Mouse (Mus musculus) lung, adult 2 months (tissue): ENCODE results near the gene Pcsk5. TPM values are rescaled to one million over a fixed set of nuclear protein-coding genes. Genes with fewer than 3 reads are reported as not detected.

Experiments
- DNase-seq: peaks from one replicate; pipeline ENCODE4 v3.0.0; 2022
- H3K4me1 ChIP-seq: fragments of 200-500 bp; 2 replicates; pipeline ENCODE4 v1.6.1; 2011; ENCODE audit warnings: low read length; ENCODE audit not compliant: control insufficient read depth, insufficient read depth
- H3K4me3 ChIP-seq: fragments of 200-500 bp; replicated peaks from 2 replicates; pipeline ENCODE3; 2011; ENCODE audit warnings: low read depth, mild to moderate bottlenecking, control low read depth, low read length; ENCODE audit errors: extremely low read depth
- CTCF ChIP-seq: fragments of 200-500 bp; IDR thresholded peaks from 2 replicates; pipeline ENCODE4 v1.5.1; 2011; ENCODE audit warnings: mild to moderate bottlenecking, low read length, control low read depth; ENCODE audit not compliant: insufficient read depth
- POLR2A ChIP-seq: fragments of 200-500 bp; IDR thresholded peaks from 2 replicates; pipeline ENCODE4 v1.6.1; 2011; ENCODE audit warnings: low read depth, mild to moderate bottlenecking, control low read depth, low read length, borderline replicate concordance; ENCODE audit errors: extremely low read depth
- whole genome bisulfite sequencing: fragments of 180-500 bp; shearing (Covaris S2); methylation state at CpG from one replicate; pipeline ENCODE4 v1.1.7; 2018; 5-methylcytosine and 5-hydroxymethylcytosine counted together
- polyA plus RNA-seq: library from polyadenylated mRNA; depleted of rRNA; stranded (reverse); fragments of >200 nt; gene quantifications from 2 replicates; pipeline ENCODE4 v1.2.3, GENCODE M21; 2012

The Pcsk5 gene
- polyA plus RNA-seq, 1 experiment = 11.2 TPM

GRCm38 (mm10) chr19:17417855-17418254 lies 419.6 kb downstream of the Pcsk5 start:
- TF ChIP-seq POLR2A (no peak), CTCF (no peak)
- no peak overlapping the region for H3K4me3 ChIP-seq
- 37% methylated on average over 1 of the region's 1 CpGs for WGBS
- no peak for DNase-seq
- no peaks in the 10 kb centered on the region for H3K4me1 ChIP-seq

- Histone ChIP-seq H3K4me1 (no peaks in the 10 kb centered on the region), H3K4me3 (no peak overlapping the region)
- 57% methylated on average over 4 of the region's 4 CpGs for WGBS
- no peak for DNase-seq
- TF ChIP-seq POLR2A (no peak), CTCF (no peak)
These were observed 424.4 kb downstream of the Pcsk5 start for GRCm38 (mm10) chr19:17412915-17413459.

GRCm38 (mm10) chr19:17410465-17411065 lies 426.9 kb downstream of the Pcsk5 start:
- whole genome bisulfite sequencing = 73% methylated on average over 5 of the region's 5 CpGs
- DNase-seq = no peak
- no peak overlapping the region for H3K4me3 ChIP-seq
- TF ChIP-seq CTCF = no peak
- no peaks in the 10 kb centered on the region for H3K4me1 ChIP-seq

DNA sequence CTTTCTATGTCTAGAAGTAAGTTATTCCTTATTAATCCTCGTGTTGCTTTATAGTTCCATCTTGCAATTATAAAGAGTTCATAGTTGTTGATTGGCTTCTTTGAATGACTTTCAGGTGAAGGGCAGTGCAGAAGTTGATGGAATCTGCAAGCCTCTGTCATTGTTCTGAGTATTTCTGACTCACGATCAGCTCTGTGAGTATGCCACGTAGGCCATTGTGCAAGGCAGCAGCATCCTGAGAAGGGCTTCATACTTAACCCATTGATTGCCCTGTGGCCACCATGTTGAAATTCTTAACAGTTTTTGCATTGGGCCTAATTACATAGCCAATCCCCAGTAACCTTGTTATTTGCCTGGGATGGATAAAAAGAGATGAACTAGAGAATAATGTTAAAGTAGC lies 428.1 kb downstream of the Pcsk5 start:
- H3K4me1 ChIP-seq = no peaks in the 10 kb centered on the region
- H3K4me3 ChIP-seq = no peak overlapping the region
- 44% methylated on average over 3 of the region's 3 CpGs for WGBS
- DNase-seq = no peak
- TF ChIP-seq POLR2A (no peak), CTCF (no peak)

- no peaks in the 10 kb centered on the region for H3K4me1 ChIP-seq
- TF ChIP-seq POLR2A (no peak), CTCF (no peak)
- DNase-seq = no peak
- H3K4me3 ChIP-seq = no peak overlapping the region
These were observed 428.8 kb downstream of the Pcsk5 start for GRCm38 (mm10) chr19:17408591-17408990.

GRCm38 (mm10) chr19:17406823-17407222 lies 430.6 kb downstream of the Pcsk5 start:
- no peak for DNase-seq
- TF ChIP-seq POLR2A (no peak), CTCF (no peak)
- WGBS = 88% methylated on average over 5 of the region's 5 CpGs
- Histone ChIP-seq H3K4me1 (no peaks in the 10 kb centered on the region), H3K4me3 (no peak overlapping the region)

DNA sequence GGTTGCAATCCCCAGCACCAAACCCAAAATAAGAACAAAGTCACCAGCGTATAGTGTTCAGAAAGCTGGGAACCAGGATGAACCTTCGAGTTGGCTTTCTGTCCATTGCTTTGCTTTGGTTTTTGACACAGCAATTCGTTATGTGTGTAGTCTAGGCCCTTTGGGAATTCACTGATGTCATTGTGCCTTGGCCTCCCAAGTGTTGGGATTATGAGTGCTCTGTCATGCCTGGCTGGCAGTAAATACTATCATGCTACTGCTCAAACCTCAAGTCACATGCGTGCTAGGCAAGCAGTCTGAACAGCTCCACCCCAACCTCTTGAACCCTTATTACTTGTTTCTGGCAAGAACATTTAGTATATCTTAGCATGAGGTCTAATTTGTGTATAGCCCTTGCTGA lies 434.3 kb downstream of the Pcsk5 start:
- H3K4me3 ChIP-seq = no peak overlapping the region
- WGBS = 72% methylated on average over 4 of the region's 4 CpGs
- DNase-seq = no peak
- TF ChIP-seq CTCF (no peak), POLR2A (no peak)
- H3K4me1 ChIP-seq = no peaks in the 10 kb centered on the region

DNA sequence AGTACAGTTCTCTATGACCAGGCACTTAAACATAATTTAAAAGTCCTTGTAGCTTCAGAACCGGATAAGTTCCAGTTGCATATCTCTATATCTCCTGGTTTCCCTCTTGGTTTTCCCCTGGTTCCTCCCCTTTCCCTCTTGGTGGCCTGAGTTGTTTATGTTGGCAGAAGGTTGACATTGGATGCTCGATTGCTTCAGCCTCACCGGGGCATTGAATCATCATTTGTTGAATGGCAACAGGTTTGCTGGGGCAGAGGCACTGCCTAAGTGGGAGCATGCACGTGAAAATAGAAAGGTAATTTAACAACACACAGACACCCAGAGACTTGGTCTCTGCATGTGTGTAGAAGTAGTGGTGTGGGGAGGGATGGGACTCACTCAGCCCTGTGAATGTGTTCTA lies 436.9 kb downstream of the Pcsk5 start:
- TF ChIP-seq POLR2A (no peak), CTCF (no peak)
- no peak for DNase-seq
- peaks cover 11% of the 10 kb centered on the region for H3K4me1 ChIP-seq
- 28% methylated on average over 4 of the region's 4 CpGs for WGBS
- H3K4me3 ChIP-seq = no peak overlapping the region

GRCm38 (mm10) chr19:17399965-17400364 lies 437.5 kb downstream of the Pcsk5 start:
- Histone ChIP-seq H3K4me3 (no peak overlapping the region), H3K4me1 (peaks cover 11% of the 10 kb centered on the region)
- TF ChIP-seq POLR2A (no peak), CTCF (no peak)
- 81% methylated on average over 4 of the region's 4 CpGs for WGBS
- no peak for DNase-seq

DNA sequence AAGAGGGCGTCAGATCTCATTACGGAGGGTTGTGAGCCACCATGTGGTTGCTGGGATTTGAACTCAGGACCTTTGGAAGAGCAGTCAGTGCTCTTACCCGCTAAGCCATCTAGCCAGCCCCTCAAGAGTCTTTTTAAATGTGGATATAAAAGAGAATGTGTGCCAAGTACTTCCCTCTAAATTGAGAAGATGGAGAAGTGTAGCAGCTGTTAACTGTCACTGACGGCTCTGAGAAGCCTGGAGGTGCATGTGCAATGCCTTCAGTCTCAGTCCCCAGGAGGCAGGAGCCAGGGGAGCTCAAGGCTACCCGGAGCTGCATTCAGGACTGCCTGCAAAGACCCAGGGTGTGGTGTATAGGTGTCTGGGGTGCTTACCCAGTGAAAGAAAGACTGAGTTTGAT lies 439.5 kb downstream of the Pcsk5 start:
- WGBS = 58% methylated on average over 5 of the region's 5 CpGs
- no peak for DNase-seq
- H3K4me3 ChIP-seq = no peak overlapping the region
- TF ChIP-seq CTCF = no peak
- no peak for TF ChIP-seq POLR2A
- H3K4me1 ChIP-seq = peaks cover 11% of the 10 kb centered on the region

GRCm38 (mm10) chr19:17396802-17397201 lies 440.6 kb downstream of the Pcsk5 start:
- TF ChIP-seq CTCF = no peak
- TF ChIP-seq POLR2A = no peak
- DNase-seq = no peak
- H3K4me3 ChIP-seq = no peak overlapping the region
- H3K4me1 ChIP-seq = peaks cover 11% of the 10 kb centered on the region
- WGBS = 25% methylated on average over 4 of the region's 4 CpGs
